Mouse (Mus musculus) right cerebral cortex, postnatal 10 days (tissue): ENCODE measurements around the gene Ap5b1.

Experiments
- DNase-seq, 2 experiments: peaks; one replicate each; pipeline ENCODE4 v3.0.0; 2021; ENCODE audit warnings: low spot score in 2 of 2

Ap5b1 gene

GRCm38 (mm10) chr19:5567180-5567533, 668 bp upstream of the Ap5b1 start:
- no peak for DNase-seq

DNA sequence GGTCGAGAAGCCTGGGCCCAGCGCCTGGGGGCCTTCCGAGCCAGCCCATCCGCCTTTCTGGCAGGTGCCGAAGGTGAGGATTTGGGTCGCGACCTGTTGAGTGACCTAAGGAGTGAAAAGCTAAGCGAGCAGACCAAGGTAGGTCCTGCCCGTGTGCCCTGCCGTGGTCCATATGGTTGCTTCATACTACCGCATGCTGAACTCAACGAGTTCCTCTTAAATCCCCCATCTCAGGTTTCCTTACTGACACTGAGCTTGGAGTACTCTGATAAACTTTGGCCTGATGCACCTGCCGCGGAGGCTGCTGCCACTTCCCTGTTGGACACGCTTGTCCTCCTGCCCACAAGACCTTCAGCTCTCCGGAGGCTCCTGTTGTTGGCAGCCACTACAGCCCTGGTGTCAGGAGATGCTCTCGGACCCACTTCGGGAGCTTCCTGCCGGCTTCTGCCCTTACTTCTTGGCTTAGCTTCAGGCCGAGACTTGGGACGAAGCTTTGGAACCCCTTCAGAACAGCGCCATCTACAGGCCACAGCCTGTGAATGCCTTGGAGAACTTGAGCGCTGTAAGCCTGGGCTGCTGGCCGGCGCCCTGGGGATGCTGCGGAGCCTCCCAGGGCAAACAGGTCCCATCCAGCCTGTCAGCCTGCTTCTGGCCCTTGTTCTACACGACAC, 780 bp downstream of the Ap5b1 start:
- peak; percentile 82 to 88 for DNase-seq

GRCm38 (mm10) chr19:5569521-5569920, 1.7 kb downstream of the Ap5b1 start:
- no peak for DNase-seq

- no peak for DNase-seq
These were observed 2.8 kb downstream of the Ap5b1 start for GRCm38 (mm10) chr19:5570353-5571246.

DNA sequence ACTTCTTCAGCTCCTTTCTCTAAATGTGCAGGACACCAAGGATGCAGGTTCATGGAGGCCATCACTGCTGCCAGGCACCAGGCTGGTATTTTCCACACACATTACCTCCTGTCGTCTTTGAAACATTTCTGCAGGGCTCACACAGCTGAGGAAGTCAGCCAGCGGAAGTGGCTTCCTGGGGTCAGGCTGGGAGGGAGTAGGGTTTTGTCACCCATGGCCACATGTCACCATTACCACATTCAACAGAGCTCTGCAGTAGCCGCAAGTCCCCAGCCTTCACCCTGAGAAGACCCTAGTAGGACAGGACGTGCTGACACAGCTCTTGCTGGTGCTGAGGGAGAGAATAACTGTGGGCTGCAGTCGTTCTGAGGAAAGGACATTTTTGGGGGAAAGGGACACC, 4.0 kb downstream of the Ap5b1 start:
- no peak for DNase-seq

GRCm38 (mm10) chr19:5572331-5573125, 4.7 kb downstream of the Ap5b1 start:
- DNase-seq = peak; percentile 50 to 55

DNA sequence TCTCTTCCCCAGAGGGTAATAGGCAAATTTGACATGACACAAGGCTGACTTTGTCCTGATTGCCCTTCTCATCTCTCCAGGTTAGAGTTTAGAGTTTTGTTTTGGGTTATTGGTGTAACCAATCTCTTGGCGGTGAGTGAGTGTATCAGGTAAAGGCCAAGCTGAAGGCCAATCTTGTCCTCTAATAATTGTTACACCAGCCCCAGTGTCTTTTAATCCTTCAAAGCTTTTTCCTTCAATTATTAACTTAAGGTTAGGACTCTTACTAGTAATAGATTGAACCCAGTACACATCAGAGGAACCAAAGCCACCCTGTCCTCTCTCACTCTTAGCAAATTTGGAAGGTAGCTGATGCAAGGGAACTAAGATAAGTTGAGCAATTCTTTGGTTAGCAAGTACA, 7.5 kb downstream of the Ap5b1 start:
- DNase-seq = no peak

- DNase-seq = no peak
These were observed 12.1 kb downstream of the Ap5b1 start for GRCm38 (mm10) chr19:5579971-5580370.

GRCm38 (mm10) chr19:5580776-5581175, 13.0 kb downstream of the Ap5b1 start:
- no peak for DNase-seq

DNA sequence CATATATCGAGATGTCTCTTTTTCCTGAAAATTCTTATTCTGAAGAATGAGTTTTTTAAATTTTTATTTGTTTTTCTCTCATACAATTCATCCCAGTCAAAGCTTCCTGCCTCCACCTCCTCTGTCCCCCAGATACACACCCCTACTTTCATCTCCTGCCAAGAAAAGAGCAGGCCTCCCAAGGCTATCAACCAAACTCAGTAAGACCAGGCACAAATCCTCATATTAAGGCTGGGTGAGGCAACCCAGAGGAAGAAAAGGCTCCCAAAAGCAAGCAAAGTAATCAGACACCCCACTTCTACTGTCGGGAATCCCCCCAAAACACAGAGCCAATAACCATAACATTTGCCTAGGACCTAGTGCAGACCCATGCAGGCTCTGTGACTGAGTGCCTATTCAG, 14.2 kb downstream of the Ap5b1 start:
- no peak for DNase-seq

GRCm38 (mm10) chr19:5589159-5589558, 21.3 kb downstream of the Ap5b1 start:
- DNase-seq = no peak

DNA sequence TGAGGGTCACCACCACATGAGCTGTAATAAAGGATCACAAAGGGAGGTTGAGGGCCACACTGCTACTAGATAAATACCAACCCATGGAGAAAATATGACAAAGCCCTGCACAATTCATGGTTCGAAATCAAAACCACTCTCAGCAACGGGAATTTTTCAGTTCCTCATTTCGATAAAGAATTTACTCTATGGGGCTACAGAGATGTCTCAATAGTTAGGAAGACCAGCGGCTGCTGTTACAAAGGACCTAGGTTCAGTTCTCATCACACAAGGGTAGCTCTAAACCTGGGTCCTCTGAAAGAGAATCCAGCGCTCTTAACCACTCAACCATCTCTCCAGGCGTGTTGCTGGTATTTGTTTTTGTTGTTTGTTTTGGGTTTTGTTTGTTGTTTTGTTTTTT, 24.1 kb downstream of the Ap5b1 start:
- DNase-seq = no peak

GRCm38 (mm10) chr19:5599224-5599623, 31.4 kb downstream of the Ap5b1 start:
- DNase-seq = no peak

DNA sequence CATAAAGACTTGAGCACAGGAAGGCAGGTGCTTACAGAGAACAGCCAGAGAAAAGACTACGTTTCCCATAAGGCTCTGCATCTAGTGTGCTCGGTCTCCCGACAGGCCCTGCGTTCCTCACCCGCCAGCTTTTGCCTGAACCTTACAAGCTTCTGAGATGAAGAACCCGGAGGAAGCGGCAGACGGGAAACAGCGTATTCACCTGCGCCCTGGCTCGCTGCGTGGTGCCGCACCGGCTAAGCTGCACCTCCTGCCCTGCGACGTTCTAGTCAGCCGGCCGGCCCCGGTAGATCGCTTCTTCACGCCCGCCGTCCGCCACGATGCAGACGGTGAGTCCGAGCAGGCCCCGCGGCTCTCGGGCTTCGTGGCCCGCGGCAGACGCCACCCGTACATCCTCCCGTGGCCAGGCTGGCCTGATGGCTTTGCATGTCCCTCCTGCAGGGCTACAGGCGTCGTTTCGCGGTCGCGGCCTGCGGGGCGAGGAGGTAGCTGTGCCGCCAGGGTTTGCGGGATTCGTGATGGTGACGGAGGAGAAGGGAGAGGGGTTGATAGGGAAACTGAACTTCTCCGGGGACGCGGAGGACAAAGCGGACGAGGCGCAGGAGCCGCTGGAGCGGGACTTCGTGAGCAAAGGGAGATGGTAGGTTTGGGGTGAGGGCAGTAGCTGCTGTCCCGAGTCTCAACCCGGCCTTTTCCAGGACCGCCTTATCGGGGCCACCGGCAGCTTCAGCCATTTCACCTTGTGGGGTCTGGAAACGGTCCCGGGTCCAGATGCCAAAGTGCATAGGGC, 34.1 kb downstream of the Ap5b1 start, which contains the start of gene Rnaseh2c:
Gene Rnaseh2c, plus strand, starts transcription at position 122 of the 790 bp plus-strand sequence.
- peak; percentile 87 to 90 for DNase-seq

- DNase-seq = no peak
These were observed 35.8 kb downstream of the Ap5b1 start for GRCm38 (mm10) chr19:5603664-5604063.

- peak in 1 of 2 experiments; percentile 37 for DNase-seq
These were observed 37.3 kb downstream of the Ap5b1 start for GRCm38 (mm10) chr19:5605126-5605525.

- peak in 1 of 2 experiments; percentile 46 for DNase-seq
These were observed 38.4 kb downstream of the Ap5b1 start for GRCm38 (mm10) chr19:5606196-5606595.

DNA sequence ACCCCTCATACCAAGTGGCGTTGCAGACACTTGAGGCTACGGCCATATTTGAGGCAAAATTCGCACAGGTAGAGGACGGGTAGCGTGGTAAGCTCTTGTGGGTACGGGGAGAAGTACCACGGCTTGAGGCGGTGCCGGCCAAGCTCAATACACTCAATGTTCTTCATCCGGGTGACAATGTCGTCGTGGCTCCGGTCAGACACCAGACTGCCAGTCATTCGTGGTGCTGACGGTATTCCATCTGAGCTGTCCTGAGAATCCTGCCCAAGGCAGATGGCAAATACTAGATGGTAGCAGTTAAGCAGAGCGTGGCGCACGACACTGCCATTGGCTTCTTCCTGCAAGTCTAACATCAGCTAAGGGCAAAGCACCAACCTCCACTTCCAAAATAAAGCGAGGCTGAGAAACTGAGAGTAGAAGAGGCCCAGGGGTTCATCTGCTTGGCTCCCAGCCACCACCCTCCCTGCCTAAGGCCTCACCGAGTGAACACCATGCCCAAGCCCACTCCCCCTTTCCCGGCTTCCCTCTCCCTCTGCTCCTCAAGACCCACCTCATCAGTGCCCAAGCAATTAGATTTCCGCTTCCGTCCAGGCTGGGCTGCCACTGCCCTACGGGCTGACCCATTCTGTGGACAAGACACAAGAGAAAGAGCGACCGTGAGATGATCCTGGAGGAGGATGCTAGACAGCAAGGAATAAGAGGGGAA, 40.0 kb downstream of the Ap5b1 start:
- no peak for DNase-seq

- peak in 1 of 2 experiments; percentile 51 for DNase-seq
These were observed 40.9 kb downstream of the Ap5b1 start for GRCm38 (mm10) chr19:5608707-5609106.

DNA sequence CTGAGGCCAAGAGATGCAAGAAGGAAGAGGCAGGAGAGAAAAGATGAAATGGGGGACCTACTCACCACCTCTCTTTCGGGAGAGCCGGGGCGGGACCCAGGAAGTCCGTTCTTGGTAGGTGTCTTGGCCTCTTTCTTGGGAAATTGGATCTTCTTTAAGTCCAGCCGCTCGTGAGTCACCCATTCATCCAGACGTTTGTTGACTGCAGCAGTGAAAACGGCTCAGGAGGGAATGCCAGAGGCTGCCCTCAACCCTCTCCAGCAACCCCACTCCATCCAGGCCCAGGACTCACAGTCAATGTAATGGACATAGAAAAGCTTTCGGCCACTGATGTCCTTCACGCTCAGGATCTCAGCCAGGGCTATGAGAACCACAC, 41.3 kb downstream of the Ap5b1 start:
- no peak for DNase-seq
